Mouse (Mus musculus) spleen, adult 2 months (tissue): ENCODE data around the gene Ston2. TPM values are rescaled to one million over a fixed set of nuclear protein-coding genes. Genes with fewer than 3 reads are reported as not detected.

Experiments used
- DNase-seq, 2 experiments: peaks; one replicate each; pipeline versions ENCODE4 v3.0.0 to v3.0.0-alpha.2; 2012 to 2021; ENCODE audit warnings: low spot score in 2 of 2, low read depth in 1 of 2
- H3K27ac ChIP-seq: fragments of 200-500 bp; 2 replicates; pipeline ENCODE4 v1.5.1; 2012; ENCODE audit warnings: low read length, inconsistent platforms; ENCODE audit not compliant: insufficient read depth
- H3K27me3 ChIP-seq: fragments of 200-500 bp; 2 replicates; pipeline ENCODE4 v1.6.1; 2012; ENCODE audit warnings: mild to moderate bottlenecking, moderate library complexity, low read length, inconsistent platforms; ENCODE audit not compliant: control insufficient read depth, insufficient read depth
- H3K36me3 ChIP-seq: fragments of 200-500 bp; 2 replicates; pipeline ENCODE4 v1.6.1; 2012; ENCODE audit warnings: mild to moderate bottlenecking, low read length, inconsistent platforms; ENCODE audit not compliant: control insufficient read depth, insufficient read depth
- H3K4me1 ChIP-seq: fragments of 200-500 bp; 2 replicates; pipeline ENCODE4 v1.6.1; 2011; ENCODE audit warnings: inconsistent platforms; ENCODE audit not compliant: control insufficient read depth, insufficient read depth, insufficient read length
- H3K4me3 ChIP-seq: fragments of 200-500 bp; 2 replicates; pipeline ENCODE4 v1.5.1; 2011; ENCODE audit warnings: mild to moderate bottlenecking, inconsistent platforms; ENCODE audit not compliant: insufficient read depth, insufficient read length; ENCODE audit errors: extremely low read depth
- CTCF ChIP-seq: fragments of 200-500 bp; IDR thresholded peaks from 2 replicates; pipeline ENCODE4 v1.5.1; 2011; ENCODE audit warnings: mild to moderate bottlenecking, inconsistent platforms; ENCODE audit not compliant: insufficient read depth, insufficient read length, insufficient replicate concordance; ENCODE audit errors: extremely low read depth
- POLR2A ChIP-seq: fragments of 200-500 bp; IDR thresholded peaks from 2 replicates; pipeline ENCODE4 v1.6.1; 2011; ENCODE audit warnings: low read depth, low read length, inconsistent platforms
- WGBS: fragments of 180-500 bp; shearing (Covaris S2); methylation state at CpG from one replicate; pipeline ENCODE4 v1.1.7; 2018; 5-methylcytosine and 5-hydroxymethylcytosine counted together
- polyA plus RNA-seq: library from polyadenylated mRNA; depleted of rRNA; stranded (reverse); fragments of >200 nt; gene quantifications from 2 replicates; pipeline ENCODE4 v1.2.3, GENCODE M21; 2012

The Ston2 gene
- polyA plus RNA-seq, 1 experiment, result 8.1 TPM

DNA sequence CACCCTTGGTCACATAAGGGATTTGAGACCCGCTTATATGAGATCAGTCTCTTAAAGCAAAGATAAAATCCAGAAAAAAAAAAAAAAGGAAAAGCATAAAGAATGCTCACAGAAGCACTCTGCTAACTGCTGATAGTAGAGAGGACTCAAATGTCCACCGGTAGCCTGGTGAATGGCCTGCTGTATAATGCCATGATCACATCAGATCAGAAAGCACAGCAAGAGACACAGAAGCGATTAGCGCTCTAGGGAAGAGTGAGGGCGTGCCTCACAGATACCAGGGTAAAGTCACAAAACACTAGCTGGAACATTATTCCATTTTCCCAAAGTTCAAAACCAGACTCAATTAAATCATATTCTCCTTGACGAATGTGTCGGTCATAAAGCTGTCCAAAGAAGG is 62.0 kb downstream of the Ston2 start:
- Histone ChIP-seq H3K27me3 (no peaks in the 10 kb centered on the region), H3K4me1 (no peaks in the 10 kb centered on the region), H3K27ac (no peak overlapping the region), H3K4me3 (no peak overlapping the region), H3K36me3 (no peaks in the 10 kb centered on the region)
- DNase-seq, result no peak
- no peak for TF ChIP-seq POLR2A
- TF ChIP-seq CTCF, result no peak
- WGBS, result 86% methylated on average over 7 of the region's 7 CpGs

DNA sequence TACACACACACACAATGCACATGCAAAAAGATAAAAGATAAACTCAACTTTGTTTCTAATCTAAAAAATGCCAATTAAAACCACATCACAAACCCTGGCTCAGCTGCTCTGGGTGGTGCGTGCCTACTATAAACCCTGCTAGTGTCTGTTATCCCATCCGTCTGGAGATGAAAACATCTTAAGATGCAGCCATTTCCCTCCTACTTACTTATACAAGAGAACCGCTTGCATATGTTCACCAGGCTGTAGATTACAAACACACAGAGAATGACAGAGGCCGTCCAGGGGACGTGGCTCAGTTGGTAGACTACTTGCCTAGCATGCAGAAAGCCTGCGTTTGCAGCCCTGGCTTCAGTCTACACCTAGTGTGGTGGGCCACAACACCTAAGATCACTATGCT is 64.3 kb downstream of the Ston2 start:
- 78% methylated on average over 6 of the region's 6 CpGs for WGBS

DNA sequence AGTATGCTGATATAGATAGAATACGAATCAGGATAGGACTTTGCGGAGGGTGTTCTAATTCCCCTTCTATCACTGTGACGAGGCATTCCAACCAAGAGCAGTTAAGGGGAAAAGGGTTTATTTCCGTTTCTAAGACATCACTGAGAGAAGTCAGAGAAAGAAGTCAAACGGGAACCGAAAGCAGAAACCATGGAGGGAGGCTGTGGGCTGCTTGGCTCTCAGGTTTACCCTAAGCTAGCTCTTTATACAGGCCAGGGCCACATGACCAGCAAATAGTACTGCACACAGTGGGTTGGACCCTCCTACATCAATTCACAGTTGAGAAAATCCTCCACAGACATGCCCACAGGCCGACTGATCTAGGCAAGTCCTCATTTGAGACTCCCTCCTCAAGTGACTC is 69.1 kb downstream of the Ston2 start:
- no peak overlapping the region for H3K4me3 ChIP-seq
- H3K27ac ChIP-seq, result peak overlapping the region; percentile 9; the same call in 1 of the 2 replicates
- H3K4me1 ChIP-seq, result peaks cover 2% of the 10 kb centered on the region; the same call in 1 of the 2 replicates
- TF ChIP-seq POLR2A (no peak), CTCF (no peak)
- 71% methylated on average over 7 of the region's 7 CpGs for WGBS
- H3K36me3 ChIP-seq, result no peaks in the 10 kb centered on the region
- H3K27me3 ChIP-seq, result no peaks in the 10 kb centered on the region
- DNase-seq, result no peak

More for the DNA sequence above, 64.3 kb downstream of the Ston2 start:
- no peak overlapping the region for H3K4me3 ChIP-seq
- H3K36me3 ChIP-seq, result no peaks in the 10 kb centered on the region
- no peak for TF ChIP-seq POLR2A
- no peak for TF ChIP-seq CTCF
- peaks cover 2% of the 10 kb centered on the region; the same call in 1 of the 2 replicates for H3K4me1 ChIP-seq
- no peak for DNase-seq
- H3K27ac ChIP-seq, result no peak overlapping the region
- H3K27me3 ChIP-seq, result no peaks in the 10 kb centered on the region

DNA sequence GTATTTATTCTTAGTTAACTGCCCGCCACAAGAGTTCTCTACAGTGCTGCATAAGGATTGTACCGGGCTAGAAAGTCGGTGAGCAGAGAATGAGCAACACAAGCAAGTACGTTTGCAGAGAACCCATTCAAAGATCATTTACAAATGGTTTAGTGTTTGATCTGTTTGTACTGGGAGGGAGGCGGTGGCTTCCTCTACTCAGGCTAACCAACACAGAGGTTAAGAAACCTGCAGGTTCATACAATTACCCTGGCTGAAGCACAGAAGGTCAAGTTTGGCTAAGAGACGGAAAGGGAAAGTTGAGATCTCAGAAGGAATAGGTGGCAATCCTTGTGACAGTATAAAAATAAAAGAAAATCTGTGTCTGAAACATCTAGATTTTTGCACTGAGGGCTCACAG is 72.5 kb downstream of the Ston2 start:
- DNase-seq, result no peak
- Histone ChIP-seq H3K4me3 (no peak overlapping the region), H3K4me1 (peaks cover 2% of the 10 kb centered on the region; the same call in 1 of the 2 replicates), H3K27me3 (no peaks in the 10 kb centered on the region), H3K27ac (no peak overlapping the region), H3K36me3 (no peaks in the 10 kb centered on the region)
- TF ChIP-seq POLR2A, result no peak
- TF ChIP-seq CTCF, result no peak
- WGBS, result 79% methylated on average over 6 of the region's 6 CpGs

DNA sequence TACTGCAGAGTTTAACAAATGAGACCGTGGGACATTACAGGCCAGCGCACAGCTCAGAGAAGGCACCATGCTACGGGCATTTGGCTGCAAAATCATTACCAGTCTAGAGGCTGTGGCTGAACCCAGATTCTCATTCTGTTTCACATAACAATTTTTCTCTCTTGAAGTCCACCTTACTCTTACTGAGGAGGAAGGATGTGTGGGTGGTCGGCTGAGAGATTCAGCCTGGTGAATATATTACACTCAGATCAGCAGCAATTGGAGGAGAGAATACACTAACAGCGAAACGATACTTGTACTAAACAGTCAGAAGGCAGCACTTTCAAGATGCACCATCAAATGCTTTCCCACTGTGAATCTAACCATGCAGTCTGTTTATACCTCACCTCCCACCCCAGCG is 74.8 kb downstream of the Ston2 start:
- H3K27ac ChIP-seq, result no peak overlapping the region
- TF ChIP-seq POLR2A, result no peak
- no peak for TF ChIP-seq CTCF
- no peak overlapping the region for H3K4me3 ChIP-seq
- 90% methylated on average over 7 of the region's 7 CpGs for WGBS
- H3K4me1 ChIP-seq, result no peaks in the 10 kb centered on the region
- no peaks in the 10 kb centered on the region for H3K27me3 ChIP-seq
- no peaks in the 10 kb centered on the region for H3K36me3 ChIP-seq
- DNase-seq, result no peak

DNA sequence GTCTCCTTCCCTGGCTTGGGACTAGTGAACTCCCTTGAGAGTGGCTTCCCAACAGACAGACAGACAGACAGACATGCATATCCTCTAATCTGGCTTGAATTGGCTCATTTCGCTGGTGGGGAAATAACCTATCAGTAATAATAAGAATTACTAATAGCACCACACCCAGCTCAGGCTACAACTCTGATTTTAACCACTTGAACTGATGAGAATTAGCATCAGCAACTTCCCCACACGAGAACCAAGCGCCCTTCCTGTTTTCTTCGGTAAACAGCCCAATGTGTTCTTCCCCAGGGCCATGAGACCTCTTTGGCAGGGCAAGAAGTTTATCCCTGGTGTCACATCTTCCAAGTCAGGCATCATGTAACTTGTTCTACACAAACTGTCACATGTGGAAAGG is 76.5 kb downstream of the Ston2 start:
- DNase-seq, result no peak
- WGBS, result 60% methylated on average over 4 of the region's 4 CpGs
- TF ChIP-seq CTCF, result no peak
- TF ChIP-seq POLR2A, result no peak
- H3K36me3 ChIP-seq, result no peaks in the 10 kb centered on the region
- no peak overlapping the region for H3K27ac ChIP-seq
- H3K27me3 ChIP-seq, result no peaks in the 10 kb centered on the region
- no peaks in the 10 kb centered on the region for H3K4me1 ChIP-seq
- H3K4me3 ChIP-seq, result no peak overlapping the region

DNA sequence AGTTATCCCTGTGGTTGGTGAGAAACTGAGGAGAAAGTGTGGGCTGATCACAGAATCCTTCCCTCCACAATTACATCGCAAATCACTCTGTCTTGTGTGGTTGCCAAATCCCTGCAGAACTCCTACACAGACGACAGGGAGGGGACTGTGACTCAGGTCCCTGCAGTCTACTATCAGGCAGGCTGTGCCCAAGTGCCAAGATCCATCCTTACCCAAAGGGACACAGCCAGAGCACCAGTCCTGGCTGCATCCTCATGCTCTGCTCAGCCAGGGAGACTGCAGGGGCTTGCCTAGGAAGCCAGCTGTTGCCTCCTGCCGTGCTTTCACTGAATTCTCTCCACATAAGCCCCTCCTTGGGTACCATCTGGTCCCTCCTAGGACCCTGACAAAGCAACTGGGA is 77.3 kb downstream of the Ston2 start:
- H3K4me3 ChIP-seq, result no peak overlapping the region
- 79% methylated on average over 3 of the region's 3 CpGs for WGBS

More for the DNA sequence above, 77.3 kb downstream of the Ston2 start:
- Histone ChIP-seq H3K4me1 (no peaks in the 10 kb centered on the region), H3K27ac (0 out of 2 replicates have a peak overlapping the region, but pooled peaks have one; percentile 0), H3K36me3 (no peaks in the 10 kb centered on the region), H3K27me3 (no peaks in the 10 kb centered on the region)
- TF ChIP-seq CTCF (no peak), POLR2A (no peak)
- DNase-seq, result no peak
